In genomic region chr2:38184977-38185376, GRCm38 (mm10) we compare ENCODE assay signal across 14 mouse cellular contexts.
"Had no signal": no experiment of that assay in that cellular context is flagged by ENCODE, and none has a peak within 500 bp of the region (broad histone marks: within the 10 kb centered on the region; RNA-seq: fewer than 3 reads in every experiment).

No protein-coding gene starts in this region.

- DNase-seq: kidney, adult 11 months; kidney, adult 9 months; kidney, postnatal 36 days; lung, postnatal 14 days; right cerebral cortex, postnatal 14 days; thymus, adult 18-20 months; thymus, postnatal 14 days had no signal

- H3K4me1 ChIP-seq: lung, embryonic 15.5 days had no signal

- H3K9ac ChIP-seq: limb, embryonic 12.5 days; lung, embryonic 15.5 days; midbrain, embryonic 13.5 days had no signal

- H3K27ac ChIP-seq: kidney, postnatal 0 days; layer of hippocampus, adult 2 months; limb, embryonic 12.5 days; lung, embryonic 15.5 days; macrophage; midbrain, embryonic 13.5 days had no signal

- H3K9me3 ChIP-seq: limb, embryonic 12.5 days; lung, embryonic 15.5 days; megakaryocyte, embryonic 14.5 days; midbrain, embryonic 13.5 days had no signal

- H3K4me3 ChIP-seq: layer of hippocampus, adult 2 months; limb, embryonic 12.5 days; lung, embryonic 15.5 days; megakaryocyte, embryonic 14.5 days; midbrain, embryonic 13.5 days had no signal

- H3K27me3 ChIP-seq: limb, embryonic 12.5 days; lung, embryonic 15.5 days; megakaryocyte, embryonic 14.5 days had no signal

- H3K36me3 ChIP-seq: limb, embryonic 12.5 days; lung, embryonic 15.5 days; midbrain, embryonic 13.5 days had no signal

- H3K4me2 ChIP-seq: limb, embryonic 12.5 days; lung, embryonic 15.5 days; midbrain, embryonic 13.5 days had no signal

- ATAC-seq: midbrain, embryonic 13.5 days had no signal
